Mouse (Mus musculus) layer of hippocampus, adult 9-11 months (tissue): ENCODE measurements around the gene Dnmt3a.

ENCODE experiments used
- DNase-seq: peaks from one replicate; pipeline ENCODE4 v3.0.0; 2022

The Dnmt3a gene

GRCm38 (mm10) chr12:3886601-3887000 is 80.8 kb downstream of the Dnmt3a start:
- no peak for DNase-seq

GRCm38 (mm10) chr12:3887515-3888325 is 81.9 kb downstream of the Dnmt3a start:
- peak; percentile 87 for DNase-seq

- DNase-seq: no peak
Observed at GRCm38 (mm10) chr12:3889875-3890635, 84.2 kb downstream of the Dnmt3a start.

GRCm38 (mm10) chr12:3890753-3891751 is 85.2 kb downstream of the Dnmt3a start:
- no peak for DNase-seq

- no peak for DNase-seq
Observed at GRCm38 (mm10) chr12:3891779-3892239, 86.0 kb downstream of the Dnmt3a start.

GRCm38 (mm10) chr12:3892240-3893059 is 86.6 kb downstream of the Dnmt3a start:
- peak; percentile 68 for DNase-seq

GRCm38 (mm10) chr12:3893335-3893734 is 87.5 kb downstream of the Dnmt3a start:
- DNase-seq: no peak

GRCm38 (mm10) chr12:3894525-3894924 is 88.7 kb downstream of the Dnmt3a start:
- DNase-seq: peak; percentile 33

GRCm38 (mm10) chr12:3897057-3897545 is 91.3 kb downstream of the Dnmt3a start:
- no peak for DNase-seq

- DNase-seq: no peak
Observed at GRCm38 (mm10) chr12:3898811-3899210, 93.0 kb downstream of the Dnmt3a start.

GRCm38 (mm10) chr12:3905436-3905835 is 99.6 kb downstream of the Dnmt3a start:
- no peak for DNase-seq

GRCm38 (mm10) chr12:3906308-3906707 is 100.5 kb downstream of the Dnmt3a start:
- DNase-seq: no peak

GRCm38 (mm10) chr12:3907008-3907407 is 101.2 kb downstream of the Dnmt3a start:
- no peak for DNase-seq

- DNase-seq: no peak
Observed at GRCm38 (mm10) chr12:3907418-3907817, 101.6 kb downstream of the Dnmt3a start.

- DNase-seq: no peak
Observed at GRCm38 (mm10) chr12:3910466-3911093, 104.8 kb downstream of the Dnmt3a start.

- DNase-seq: no peak
Observed at GRCm38 (mm10) chr12:3911831-3912348, 106.1 kb downstream of the Dnmt3a start.

GRCm38 (mm10) chr12:3915852-3916251 is 110.0 kb downstream of the Dnmt3a start:
- DNase-seq: no peak

- DNase-seq: no peak
Observed at GRCm38 (mm10) chr12:3917668-3918341, 112.0 kb downstream of the Dnmt3a start.

- DNase-seq: no peak
Observed at GRCm38 (mm10) chr12:3918577-3918976, 112.8 kb downstream of the Dnmt3a start.

GRCm38 (mm10) chr12:3919423-3919822 is 113.6 kb downstream of the Dnmt3a start:
- no peak for DNase-seq
